Mouse (Mus musculus) myocyte (in vitro differentiated cells): ENCODE data around the gene Notch2.

ENCODE experiments used
- CEBPB ChIP-seq: IDR thresholded peaks from 2 replicates; pipeline ENCODE4 v1.6.1; 2011; ENCODE audit warnings: mild to moderate bottlenecking, moderate library complexity; ENCODE audit not compliant: poor library complexity, insufficient read depth, severe bottlenecking
- E2F4 ChIP-seq: IDR thresholded peaks from one replicate; pipeline ENCODE4 v1.6.1; 2011; ENCODE audit warnings: mild to moderate bottlenecking, control low read depth, moderate library complexity; ENCODE audit not compliant: insufficient read depth
- MAX ChIP-seq: IDR thresholded peaks from one replicate; pipeline ENCODE4 v1.6.1; 2011; ENCODE audit warnings: low read depth, mild to moderate bottlenecking, control low read depth
- MYOD1 ChIP-seq, 3 experiments: IDR thresholded peaks; one replicate each; pipeline ENCODE4 v1.6.1; 2011; ENCODE audit warnings: control low read depth in 2 of 3, low read depth in 2 of 3, mild to moderate bottlenecking in 2 of 3, moderate library complexity in 1 of 3; ENCODE audit not compliant: insufficient read length in 2 of 3, control insufficient read depth in 1 of 3
- MYOG ChIP-seq, 3 experiments: IDR thresholded peaks; one replicate each; pipeline ENCODE4 v1.6.1; 2011; ENCODE audit warnings: control low read depth in 2 of 3, low read depth in 2 of 3, mild to moderate bottlenecking in 2 of 3; ENCODE audit not compliant: insufficient read length in 2 of 3, control insufficient read depth in 1 of 3, insufficient read depth in 1 of 3
- POLR2A ChIP-seq: IDR thresholded peaks from one replicate; pipeline ENCODE4 v1.6.1; 2011; ENCODE audit warnings: low read depth, mild to moderate bottlenecking, control low read depth, moderate library complexity; ENCODE audit not compliant: insufficient read length
- POLR2AphosphoS2 ChIP-seq: IDR thresholded peaks from one replicate; pipeline ENCODE4 v1.6.1; 2011; ENCODE audit warnings: low read depth, control low read depth; ENCODE audit not compliant: insufficient read length
- REST ChIP-seq: IDR thresholded peaks from one replicate; pipeline ENCODE4 v1.6.1; 2011; ENCODE audit warnings: mild to moderate bottlenecking, control low read depth, moderate library complexity; ENCODE audit not compliant: insufficient read depth, insufficient read length
- TCF12 ChIP-seq: IDR thresholded peaks from one replicate; pipeline ENCODE4 v1.6.1; 2011; ENCODE audit warnings: mild to moderate bottlenecking, control low read depth; ENCODE audit not compliant: poor library complexity, insufficient read depth, severe bottlenecking
- TCF3 ChIP-seq: IDR thresholded peaks from one replicate; pipeline ENCODE4 v1.6.1; 2011; ENCODE audit warnings: low read depth, control low read depth; ENCODE audit not compliant: insufficient read length
- USF1 ChIP-seq: IDR thresholded peaks from one replicate; pipeline ENCODE4 v1.6.1; 2011; ENCODE audit warnings: low read depth, mild to moderate bottlenecking, control low read depth, moderate library complexity

- peak; percentile 9 for TF ChIP-seq USF1
- TF ChIP-seq MAX, result no peak
- no peak for TF ChIP-seq POLR2A
- no peak for TF ChIP-seq MYOG (IDR thresholded peaks at IDR 0.05; ENCODE audit: control insufficient read depth in 1 of 3, insufficient read depth in 1 of 3, insufficient read length in 2 of 3, low read depth in 2 of 3)
- no peak for TF ChIP-seq POLR2AphosphoS2
- no peak for TF ChIP-seq CEBPB
- no peak for TF ChIP-seq TCF3
- no peak for TF ChIP-seq E2F4
- no peak for TF ChIP-seq TCF12
- no peak for TF ChIP-seq MYOD1 (IDR thresholded peaks at IDR 0.05; ENCODE audit: control insufficient read depth in 1 of 3, insufficient read length in 2 of 3, low read depth in 2 of 3)
- no peak for TF ChIP-seq REST
Observed at GRCm38 (mm10) chr3:97967627-97968026, 45.7 kb upstream of the Notch2 start.
